Mouse (Mus musculus) MEL (cell line): ENCODE data around the gene Blm. TPM values are rescaled to one million over a fixed set of nuclear protein-coding genes. Genes with fewer than 3 reads are reported as not detected.

ENCODE experiments used
- DNase-seq: peaks from one replicate; pipeline ENCODE4 v3.0.0; 2011; ENCODE audit warnings: low read depth, low spot score
- H3K27ac ChIP-seq: 2 replicates; pipeline ENCODE4 v1.5.1; 2012; ENCODE audit warnings: low read depth, mild to moderate bottlenecking, control low read depth, low read length, moderate library complexity; ENCODE audit not compliant: control insufficient read depth
- H3K27me3 ChIP-seq, 2 experiments: fragments of 150-350 bp in 1 of 2; sonication (generic) in 1 of 2; 2 replicates each; pipeline ENCODE4 v1.6.1; 2012; ENCODE audit warnings: low read length in 2 of 2, mild to moderate bottlenecking in 2 of 2, improper control_type of control experiment in 1 of 2, moderate library complexity in 1 of 2; ENCODE audit not compliant: insufficient read depth in 2 of 2, control insufficient read depth in 1 of 2
- H3K36me3 ChIP-seq, 2 experiments: 2 replicates each; pipeline ENCODE4 v1.6.1; 2012 to 2014; ENCODE audit warnings: low read length in 2 of 2, improper control_type of control experiment in 1 of 2, inconsistent platforms in 1 of 2, mild to moderate bottlenecking in 1 of 2; ENCODE audit not compliant: insufficient read depth in 2 of 2, control insufficient read depth in 1 of 2
- H3K4me1 ChIP-seq, 2 experiments: fragments of 150-350 bp in 1 of 2; sonication (generic) in 1 of 2; 2 replicates each; pipeline ENCODE4 v1.6.1; 2012; ENCODE audit warnings: low read length in 2 of 2, improper control_type of control experiment in 1 of 2, mild to moderate bottlenecking in 1 of 2; ENCODE audit not compliant: insufficient read depth in 2 of 2, control insufficient read depth in 1 of 2
- H3K4me3 ChIP-seq, 2 experiments: fragments of 150-350 bp in 1 of 2; sonication (generic) in 1 of 2; 2 replicates each; pipeline ENCODE4 v1.5.1; 2012; ENCODE audit warnings: low read depth in 2 of 2, low read length in 2 of 2, mild to moderate bottlenecking in 2 of 2, moderate library complexity in 2 of 2, control low read depth in 1 of 2, improper control_type of control experiment in 1 of 2; ENCODE audit not compliant: control insufficient read depth in 1 of 2, insufficient read depth in 1 of 2
- H3K79me2 ChIP-seq: 2 replicates; pipeline ENCODE4 v1.6.1; 2012; ENCODE audit warnings: mild to moderate bottlenecking, low read length, moderate library complexity; ENCODE audit not compliant: control insufficient read depth, poor library complexity, insufficient read depth
- H3K9ac ChIP-seq: 2 replicates; pipeline ENCODE4 v1.6.1; 2012; ENCODE audit warnings: low read depth, mild to moderate bottlenecking, control low read depth, low read length, moderate library complexity; ENCODE audit not compliant: control insufficient read depth, poor library complexity, severe bottlenecking
- H3K9me3 ChIP-seq: fragments of 150-350 bp; sonication (generic); replicated peaks from 2 replicates; pipeline ENCODE4 v1.6.1; 2012; ENCODE audit warnings: mild to moderate bottlenecking, low read length, improper control_type of control experiment, moderate library complexity; ENCODE audit not compliant: insufficient read depth
- CHD1 ChIP-seq: IDR thresholded peaks from 2 replicates; pipeline ENCODE4 v1.6.1; 2012; ENCODE audit warnings: low read depth, mild to moderate bottlenecking, inconsistent platforms, low read length, improper control_type of control experiment
- CTCF ChIP-seq, 3 experiments: IDR thresholded peaks in 2 of 3; conservative IDR thresholded peaks in 1 of 3; 2 replicates each; pipeline ENCODE4 v1.5.1; 2011 to 2012; ENCODE audit warnings: low read length in 3 of 3, low read depth in 2 of 3, mild to moderate bottlenecking in 2 of 3, improper control_type of control experiment in 1 of 3, inconsistent platforms in 1 of 3, mixed read lengths in 1 of 3, moderate library complexity in 1 of 3; ENCODE audit not compliant: control insufficient read depth in 1 of 3, insufficient read depth in 1 of 3, poor library complexity in 1 of 3, severe bottlenecking in 1 of 3
- E2F4 ChIP-seq: IDR thresholded peaks from 2 replicates; pipeline ENCODE4 v1.6.1; 2011; ENCODE audit warnings: low read depth, low read length, improper control_type of control experiment, borderline replicate concordance
- ELF1 ChIP-seq: IDR thresholded peaks from 2 replicates; pipeline ENCODE4 v1.6.1; 2014; ENCODE audit warnings: low read depth, mild to moderate bottlenecking, inconsistent platforms, low read length, improper control_type of control experiment, moderate library complexity
- JUND ChIP-seq: IDR thresholded peaks from 2 replicates; pipeline ENCODE4 v1.6.1; 2011; ENCODE audit warnings: low read depth, mild to moderate bottlenecking, improper control_type of control experiment, low read length
- MXI1 ChIP-seq: IDR thresholded peaks from 2 replicates; pipeline ENCODE4 v1.6.1; 2011; ENCODE audit warnings: mild to moderate bottlenecking, low read depth, low read length, improper control_type of control experiment
- NRF1 ChIP-seq: IDR thresholded peaks from 2 replicates; pipeline ENCODE4 v1.6.1; 2014; ENCODE audit warnings: low read depth, mild to moderate bottlenecking, inconsistent platforms, low read length, improper control_type of control experiment, moderate library complexity; ENCODE audit not compliant: poor library complexity, insufficient read depth, severe bottlenecking
- POLR2AphosphoS2 ChIP-seq: IDR thresholded peaks from 2 replicates; pipeline ENCODE4 v1.6.1; 2011; ENCODE audit warnings: low read length, improper control_type of control experiment
- RAD21 ChIP-seq: IDR thresholded peaks from 2 replicates; pipeline ENCODE4 v1.6.1; 2011; ENCODE audit warnings: mild to moderate bottlenecking, low read depth, low read length, improper control_type of control experiment
- SMC3 ChIP-seq: IDR thresholded peaks from 2 replicates; pipeline ENCODE4 v1.6.1; 2011; ENCODE audit warnings: low read depth, low read length, improper control_type of control experiment
- USF1 ChIP-seq: IDR thresholded peaks from 2 replicates; pipeline ENCODE4 v1.6.1; 2014; ENCODE audit warnings: low read depth, mild to moderate bottlenecking, inconsistent platforms, low read length, improper control_type of control experiment, moderate library complexity
- USF2 ChIP-seq, 2 experiments: IDR thresholded peaks; 2 replicates each; pipeline ENCODE4 v1.6.1; 2011 to 2012; ENCODE audit warnings: improper control_type of control experiment in 2 of 2, low read length in 2 of 2, borderline replicate concordance in 1 of 2, inconsistent platforms in 1 of 2, low read depth in 1 of 2, mild to moderate bottlenecking in 1 of 2; ENCODE audit not compliant: insufficient read depth in 1 of 2
- ZC3H11A ChIP-seq: IDR thresholded peaks from 2 replicates; pipeline ENCODE4 v1.6.1; 2012; ENCODE audit warnings: low read depth, mild to moderate bottlenecking, inconsistent platforms, low read length, improper control_type of control experiment
- ZNF384 ChIP-seq: IDR thresholded peaks from 2 replicates; pipeline ENCODE4 v1.6.1; 2012; ENCODE audit warnings: low read depth, mild to moderate bottlenecking, inconsistent platforms, low read length, improper control_type of control experiment
- polyA plus RNA-seq, 2 experiments: library from polyadenylated mRNA; stranded (reverse) in 1 of 2; unstranded in 1 of 2; fragments of >175 nt in 1 of 2; fragments of >200 nt in 1 of 2; gene quantifications; 2 replicates each; pipeline versions ENCODE4 v1.2.1 to v1.2.4; 2012; ENCODE audit warnings: low replicate concordance in 2 of 2, low read depth in 1 of 2; ENCODE audit not compliant: insufficient read length in 2 of 2, insufficient read depth in 1 of 2, missing spikeins in 1 of 2
- total RNA-seq: library from RNA; depleted of rRNA; stranded (reverse); fragments of 300-350 nt; gene quantifications from 2 replicates; pipeline ENCODE4 v1.2.3, GENCODE M21; 2012

Gene Blm
- total and polyA plus RNA-seq, 3 experiments = 28.5 to 83.8 (median 52.0) TPM

DNA sequence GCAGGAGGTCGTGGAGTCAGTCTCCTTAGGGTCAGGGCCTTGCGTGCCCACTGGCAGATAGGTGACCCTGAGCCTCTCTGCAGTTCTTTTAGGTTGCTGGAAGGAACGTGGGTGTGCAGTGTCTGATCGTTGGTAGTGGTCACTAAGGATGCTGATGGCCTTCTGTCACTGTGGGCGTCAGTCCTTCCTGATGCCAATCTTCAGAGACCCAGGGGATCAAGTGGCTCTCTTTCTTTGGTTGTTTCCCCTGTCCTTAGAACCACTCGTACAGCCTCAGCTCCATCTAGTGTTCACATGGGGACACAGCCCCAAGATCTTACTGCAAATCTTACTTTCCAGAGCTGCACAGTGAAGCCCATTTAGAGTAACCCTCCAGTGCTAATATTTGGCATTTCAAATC is 49.1 kb upstream of the Blm start (continued):
- TF ChIP-seq CHD1 (no peak), ELF1 (no peak), ZNF384 (no peak; the same call in 1 of the 2 replicates), SMC3 (peak; percentile 96)

DNA sequence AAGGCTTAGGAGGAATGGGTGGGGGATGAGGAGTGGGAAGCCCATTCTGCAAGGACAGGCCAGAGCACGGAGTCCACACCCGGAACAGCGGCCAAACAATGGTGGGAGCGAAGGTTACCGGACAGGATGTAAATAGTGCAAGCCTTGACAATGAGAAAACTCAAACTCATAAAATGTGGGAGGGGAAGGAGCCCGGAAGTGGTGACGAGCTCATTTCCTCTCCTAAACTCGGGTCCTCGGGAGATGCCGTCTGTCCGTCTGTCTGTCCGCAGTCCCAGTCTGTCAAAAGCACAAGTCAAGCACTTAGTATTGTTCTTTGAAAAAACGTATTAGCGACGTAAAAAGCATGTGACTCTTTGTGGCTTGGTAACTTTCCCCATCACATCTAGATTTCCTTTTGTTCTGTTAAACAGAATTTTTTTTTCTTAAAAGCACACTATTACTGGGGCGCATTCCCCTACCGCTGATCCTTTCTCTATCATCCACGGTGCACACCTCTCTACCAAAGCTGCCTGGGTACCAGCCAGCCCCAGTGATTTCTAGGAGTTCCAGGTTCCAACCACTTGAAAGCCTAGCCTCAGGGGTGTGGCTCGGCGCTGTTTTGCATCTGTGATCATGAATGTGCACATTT is 48.0 kb upstream of the Blm start:
- TF ChIP-seq NRF1 (no peak), JUND (no peak), MXI1 (0 out of 2 replicates have a peak, but pooled peaks have one; percentile 8), USF1 (peak; percentile 27; the same call in 1 of the 2 replicates), USF2 (IDR thresholded peaks at IDR 0.05; ENCODE audit: borderline replicate concordance in 1 of 2, insufficient read depth in 1 of 2, low read depth in 1 of 2, low read length in 2 of 2) (no peak)

DNA sequence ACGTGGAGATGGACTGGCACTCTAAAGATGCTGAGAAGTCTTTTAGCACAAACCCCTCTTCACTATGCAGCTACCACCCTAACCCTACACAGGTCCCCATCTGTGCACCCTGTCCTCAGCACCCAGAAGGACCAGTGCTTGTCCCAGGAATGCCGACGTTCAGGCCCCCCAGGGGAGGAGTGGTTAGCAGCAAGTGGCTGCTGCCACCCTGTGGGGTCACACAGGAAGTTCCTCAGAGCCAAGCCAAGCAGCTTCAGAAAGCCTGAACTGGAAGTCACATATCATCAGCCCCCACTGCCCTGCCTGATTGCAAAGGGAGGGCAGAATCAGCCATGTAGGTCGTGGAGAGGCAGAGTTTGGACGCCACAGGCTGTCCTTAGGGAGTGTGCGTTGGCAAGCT is 45.4 kb upstream of the Blm start:
- Histone ChIP-seq H3K9me3 (no peaks in the 10 kb centered on the region), H3K27ac (no peak overlapping the region), H3K27me3 (no peaks in the 10 kb centered on the region), H3K79me2 (no peaks in the 10 kb centered on the region), H3K4me3 (no peak overlapping the region), H3K4me1 (peaks cover 3 to 20% of the 10 kb centered on the region in 2 experiments; a peak in 3 of 4 replicates), H3K36me3 (peaks cover 0 to 5% of the 10 kb centered on the region in 2 experiments; a peak in 1 of 4 replicates), H3K9ac (no peak overlapping the region)
- DNase-seq = peak; percentile 53
- TF ChIP-seq E2F4 (no peak), CTCF (IDR thresholded peaks at IDR 0.05 in 2 of 3, conservative IDR thresholded peaks at IDR 0.05 in 1 of 3; ENCODE audit: control insufficient read depth in 1 of 3, insufficient read depth in 1 of 3, low read depth in 2 of 3, low read length in 3 of 3, poor library complexity in 1 of 3, severe bottlenecking in 1 of 3) (peak; percentile 51 to 83 (median 79)), RAD21 (peak; percentile 89), ZC3H11A (peak; percentile 81), POLR2AphosphoS2 (no peak), SMC3 (peak; percentile 90), ZNF384 (no peak)

More for the DNA sequence above, 48.0 kb upstream of the Blm start:
- Histone ChIP-seq H3K4me3 (peak overlapping the region; percentile 47 to 55), H3K4me1 (peaks cover 3 to 11% of the 10 kb centered on the region in 2 experiments; a peak in 3 of 4 replicates), H3K36me3 (0 out of 4 replicates have a peak, but pooled peaks cover 0 to 3% of the 10 kb centered on the region in 2 experiments), H3K27ac (no peak overlapping the region), H3K9me3 (no peaks in the 10 kb centered on the region), H3K27me3 (no peaks in the 10 kb centered on the region), H3K9ac (peak overlapping the region; percentile 48), H3K79me2 (no peaks in the 10 kb centered on the region)
- peak; percentile 48 for DNase-seq
